8 mouse cellular contexts compared by ENCODE assay signal in genomic region chr6:36903821-36904220, GRCm38 (mm10).
DNase-seq lines count a peak whose midpoint lies in the region; ATAC-seq and TF ChIP-seq lines count a peak whose summit lies in the region.

No protein-coding gene starts in this region.

- no peaks in the 10 kb centered on the region for H3K36me3 ChIP-seq in forebrain, embryonic 12.5 days (replicated peaks)
- no peaks in the 10 kb centered on the region for H3K36me3 ChIP-seq in hindbrain, postnatal 0 days (ENCODE audit: insufficient read depth, low read length)
- no peaks in the 10 kb centered on the region for H3K36me3 ChIP-seq in midbrain, embryonic 10.5 days

- DNase-seq in left cerebral cortex, adult 18-20 months (ENCODE audit: low spot score in 2 of 2): peak; percentile 47 to 72
- no peak for DNase-seq in left cerebral cortex, adult 8-10 months (ENCODE audit: low spot score in 2 of 2)
- peak; percentile 50 for DNase-seq in adrenal gland, postnatal 14 days
- peak; percentile 83 for DNase-seq in hindbrain, postnatal 0 days (ENCODE audit: low spot score)
- peak; percentile 12 for DNase-seq in midbrain, embryonic 10.5 days (ENCODE audit: low spot score)
- DNase-seq in thymus, postnatal 4 days: no peak

- H3K27me3 ChIP-seq in forebrain, embryonic 12.5 days: no peaks in the 10 kb centered on the region
- no peaks in the 10 kb centered on the region for H3K27me3 ChIP-seq in hindbrain, postnatal 0 days (ENCODE audit: insufficient read depth, low read length)
- peaks cover 28% of the 10 kb centered on the region for H3K27me3 ChIP-seq in midbrain, embryonic 10.5 days (ENCODE audit: low read depth, poor library complexity, severe bottlenecking)

- H3K9me3 ChIP-seq in forebrain, embryonic 12.5 days: no peaks in the 10 kb centered on the region
- H3K9me3 ChIP-seq in hindbrain, postnatal 0 days (ENCODE audit: low read length): no peaks in the 10 kb centered on the region
- no peaks in the 10 kb centered on the region for H3K9me3 ChIP-seq in midbrain, embryonic 10.5 days (replicated peaks)

- 0 out of 2 replicates have a peak overlapping the region, but pooled peaks have one; percentile 43 for H3K27ac ChIP-seq in forebrain, embryonic 12.5 days
- H3K27ac ChIP-seq in hindbrain, postnatal 0 days: peak overlapping the region; percentile 66; the same call in 1 of the 2 replicates
- no peak overlapping the region for H3K27ac ChIP-seq in midbrain, embryonic 10.5 days (replicated peaks)

- ATAC-seq in forebrain, embryonic 12.5 days (ENCODE audit: low FRiP score): peak; percentile 57; the same call in 1 of the 2 replicates
- peak; percentile 70 for ATAC-seq in hindbrain, postnatal 0 days
- ATAC-seq in megakaryocyte-erythroid progenitor cell, adult 5-6 weeks (replicated peaks; ENCODE audit: low FRiP score, low TSS enrichment, poor library complexity, severe bottlenecking): no peak

- H3K4me3 ChIP-seq in forebrain, embryonic 12.5 days (replicated peaks): no peak overlapping the region
- H3K4me3 ChIP-seq in hindbrain, postnatal 0 days (ENCODE audit: low read length): no peak overlapping the region
- no peak overlapping the region for H3K4me3 ChIP-seq in midbrain, embryonic 10.5 days

- H3K4me2 ChIP-seq in forebrain, embryonic 12.5 days: no peak overlapping the region
- H3K4me2 ChIP-seq in hindbrain, postnatal 0 days (ENCODE audit: low read depth, low read length): peak overlapping the region; percentile 21; the same call in 1 of the 2 replicates

- TF ChIP-seq CTCF in hindbrain, postnatal 0 days (IDR thresholded peaks at IDR 0.05; ENCODE audit: low read depth): peak; percentile 77

- H3K9ac ChIP-seq in forebrain, embryonic 12.5 days: no peak overlapping the region
- 0 out of 2 replicates have a peak overlapping the region, but pooled peaks have one; percentile 21 for H3K9ac ChIP-seq in hindbrain, postnatal 0 days (replicated peaks; ENCODE audit: low read length)

- H3K4me1 ChIP-seq in forebrain, embryonic 12.5 days: peaks cover 9% of the 10 kb centered on the region
- H3K4me1 ChIP-seq in hindbrain, postnatal 0 days (ENCODE audit: insufficient read depth, low read length): peaks cover 7% of the 10 kb centered on the region; the same call in 1 of the 2 replicates
- H3K4me1 ChIP-seq in midbrain, embryonic 10.5 days: peaks cover 15% of the 10 kb centered on the region

- 22% methylated on average over 5 of the region's 5 CpGs for WGBS in forebrain, embryonic 12.5 days
- WGBS in hindbrain, postnatal 0 days: 9% methylated on average over 5 of the region's 5 CpGs
- 25% methylated on average over 5 of the region's 5 CpGs for WGBS in midbrain, embryonic 10.5 days

Comparison
In these comparisons a context has a peak if more than half of its experiments do, and no peak if none do; other contexts are left out.
1. DNase-seq: peak in left cerebral cortex, adult 18-20 months (2 of 2), adrenal gland, postnatal 14 days (single experiment), hindbrain, postnatal 0 days (single experiment) and midbrain, embryonic 10.5 days (single experiment); none in left cerebral cortex, adult 8-10 months (0 of 2) and thymus, postnatal 4 days (single experiment).